7 mouse cellular contexts compared by ENCODE assay signal in the genomic region with DNA sequence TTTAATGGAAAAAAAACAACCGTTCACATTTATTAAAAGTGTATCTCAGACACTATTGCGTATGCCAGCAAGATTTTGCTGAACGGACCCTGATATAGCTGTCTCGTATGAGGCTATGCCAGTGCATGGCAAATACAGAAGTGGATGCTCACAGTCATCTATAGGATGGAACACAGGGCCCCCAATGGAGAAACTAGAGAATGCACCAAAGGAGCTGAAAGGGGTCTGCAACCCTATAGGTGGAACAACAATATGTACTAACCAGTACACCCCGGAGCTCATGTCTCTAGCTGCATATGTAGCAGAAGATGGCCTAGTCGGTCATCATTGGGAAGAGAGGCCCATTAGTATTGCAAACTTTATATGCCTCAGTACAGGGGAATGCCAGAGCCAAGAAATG. TPM values are rescaled to one million over a fixed set of nuclear protein-coding genes. Genes with fewer than 3 reads are reported as not detected.
DNase-seq lines count a peak whose midpoint lies in the region; ATAC-seq and TF ChIP-seq lines count a peak whose summit lies in the region.
"Not testable (repeated sequence)": the region's sequence is repeated elsewhere in the genome, so short reads cannot be mapped to it uniquely, and the experiment has no call there.
"Had no signal": no experiment of that assay in that cellular context is flagged by ENCODE, and none has a peak within 500 bp of the region (broad histone marks: within the 10 kb centered on the region; RNA-seq: fewer than 3 reads in every experiment).

No protein-coding gene starts in this region.

- TF ChIP-seq POLR2A in CH12.LX (IDR thresholded peaks at IDR 0.05; ENCODE audit: low read depth, low read length); spleen, adult 2 months (IDR thresholded peaks at IDR 0.05; ENCODE audit: low read depth, low read length): not testable (repeated sequence)

- dilution Hi-C loops in CH12.LX (cut with MboI; ENCODE audit: extremely low pct_ligation_motif_present, extremely low pct_unique_long_range_greater_than_20kb, low sequenced_read_pairs): not testable (repeated sequence)

- WGBS in liver, postnatal 0 days (ENCODE audit: insufficient replicate concordance): 81% methylated on average over 6 of the region's 6 CpGs
- 68% methylated on average over 6 of the region's 6 CpGs for WGBS in spleen, adult 2 months

- not testable (repeated sequence) for H3K27ac ChIP-seq in CH12.LX (ENCODE audit: insufficient read depth, low read depth); liver, postnatal 0 days (ENCODE audit: low read depth); spleen, adult 2 months (ENCODE audit: insufficient read depth, low read length)

- not testable (repeated sequence) for H3K79me2 ChIP-seq in CH12.LX (replicated peaks; ENCODE audit: control insufficient read depth, extremely low read depth, insufficient read depth, poor library complexity, severe bottlenecking)

- not testable (repeated sequence) for H3K9me3 ChIP-seq in CH12.LX (replicated peaks; ENCODE audit: low read length); liver, postnatal 0 days (ENCODE audit: low read length)

- H3K4me3 ChIP-seq in CH12.LX (replicated peaks in 1 of 3; ENCODE audit: low read depth in 2 of 3, low read length in 2 of 3, poor library complexity in 1 of 3); liver, postnatal 0 days (ENCODE audit: low read depth, low read length): not testable (repeated sequence)
- peak overlapping the region; percentile 46 for H3K4me3 ChIP-seq in spleen, adult 2 months (ENCODE audit: extremely low read depth, insufficient read depth, insufficient read length)

- not testable (repeated sequence) for H3K27me3 ChIP-seq in CH12.LX (replicated peaks); liver, postnatal 0 days (ENCODE audit: insufficient read depth, low read length); spleen, adult 2 months (ENCODE audit: control insufficient read depth, insufficient read depth, low read length); splenic B cell, adult 2 months (ENCODE audit: control insufficient read depth, insufficient read depth, low read length, poor library complexity, severe bottlenecking)

- H3K36me3 ChIP-seq in CH12.LX (replicated peaks in 1 of 2; ENCODE audit: control insufficient read depth in 1 of 2, insufficient read depth in 1 of 2, low read length in 1 of 2); liver, postnatal 0 days (replicated peaks; ENCODE audit: insufficient read depth, low read length); spleen, adult 2 months (ENCODE audit: control insufficient read depth, insufficient read depth, low read length); splenic B cell, adult 2 months (ENCODE audit: control insufficient read depth, insufficient read depth, low read length, poor library complexity, severe bottlenecking): not testable (repeated sequence)

- in situ Hi-C loops in CH12.LX (cut with MboI; ENCODE audit: low pct_ligation_motif_present, low pct_unique_long_range_greater_than_20kb, low sequenced_read_pairs): loop anchor here (10.0 kb wide), 1 partner anchor 430 kb away; no protein-coding TSS in a partner anchor

- peak overlapping the region; percentile 73; the same call in 1 of the 2 replicates for H3K4me2 ChIP-seq in CH12.LX (ENCODE audit: insufficient read depth, low read depth, poor library complexity, severe bottlenecking)
- not testable (repeated sequence) for H3K4me2 ChIP-seq in liver, postnatal 0 days (ENCODE audit: low read depth, low read length)

- 0 out of 2 replicates have a peak overlapping the region, but pooled peaks have one; percentile 46 for H3K9ac ChIP-seq in CH12.LX (ENCODE audit: insufficient read depth, low read depth)
- H3K9ac ChIP-seq in liver, postnatal 0 days (replicated peaks): not testable (repeated sequence)

- not testable (repeated sequence) for ATAC-seq in liver, postnatal 0 days

- peak; percentile 26 for DNase-seq in A20 (ENCODE audit: low read depth, low spot score)
- not testable (repeated sequence) for DNase-seq in CH12.LX (ENCODE audit: extremely low read depth); liver, postnatal 0 days
- DNase-seq in lung, postnatal 36 days: peak; percentile 13
- DNase-seq in spleen, adult 2 months (ENCODE audit: low read depth in 1 of 2, low spot score in 2 of 2): peak in 1 of 2 experiments; percentile 51
- DNase-seq in splenic B cell, adult 2 months (ENCODE audit: low read depth, low spot score): peak; percentile 65

- peaks cover 5 to 44% of the 10 kb centered on the region in 2 experiments; a peak in 2 of 4 replicates for H3K4me1 ChIP-seq in CH12.LX (ENCODE audit: control insufficient read depth in 1 of 2, insufficient read depth in 2 of 2)
- H3K4me1 ChIP-seq in liver, postnatal 0 days (ENCODE audit: insufficient read depth); spleen, adult 2 months (ENCODE audit: control insufficient read depth, insufficient read depth, insufficient read length): not testable (repeated sequence)

- peak; percentile 33 for TF ChIP-seq RAD21 in CH12.LX (IDR thresholded peaks at IDR 0.05; ENCODE audit: low read depth, low read length)

- not testable (repeated sequence) for TF ChIP-seq CTCF in CH12.LX (conservative IDR thresholded peaks at IDR 0.05 in 1 of 2, IDR thresholded peaks at IDR 0.05 in 1 of 2; ENCODE audit: low read depth in 2 of 2, low read length in 2 of 2); spleen, adult 2 months (IDR thresholded peaks at IDR 0.05; ENCODE audit: extremely low read depth, insufficient read depth, insufficient read length, insufficient replicate concordance)
- peak; percentile 17; the same call in 1 of the 2 replicates for TF ChIP-seq CTCF in liver, postnatal 0 days (IDR thresholded peaks at IDR 0.05; ENCODE audit: low read depth)

- not testable (repeated sequence) for TF ChIP-seq EP300 in CH12.LX (IDR thresholded peaks at IDR 0.05; ENCODE audit: low read length); liver, postnatal 0 days (IDR thresholded peaks at IDR 0.05; ENCODE audit: low read depth)

RNA-seq across cellular contexts. Expression of gene Bank1, which starts 1.1 kb away (rescaled TPM):
- 13.1 and 13.3 TPM in 2 replicates for total RNA-seq in CH12.LX (2012; rRNA removed)
- 27.3 and 31.7 TPM in 2 replicates for total RNA-seq in CH12.LX (2014; rRNA removed)
- 32.0 and 36.2 TPM in 2 replicates for polyA plus RNA-seq in CH12.LX (2012; ENCODE audit: insufficient read length, low read depth)
- polyA plus RNA-seq in liver, postnatal 0 days (2015; fragmentation: Nextera tagmentation; extraction: Ambion mirVana): 3.0 and 3.4 TPM in 2 replicates
- polyA plus RNA-seq in spleen, adult 2 months (2012; rRNA removed): 17.8 and 23.4 TPM in 2 replicates
- total RNA-seq: MEL had no signal
